Mouse (Mus musculus): ENCODE data around the gene Emc1.
"Not testable (repeated sequence)": the region's sequence is repeated elsewhere in the genome, so short reads cannot be mapped to it uniquely, and the experiment has no call there.

Gene Emc1

DNA sequence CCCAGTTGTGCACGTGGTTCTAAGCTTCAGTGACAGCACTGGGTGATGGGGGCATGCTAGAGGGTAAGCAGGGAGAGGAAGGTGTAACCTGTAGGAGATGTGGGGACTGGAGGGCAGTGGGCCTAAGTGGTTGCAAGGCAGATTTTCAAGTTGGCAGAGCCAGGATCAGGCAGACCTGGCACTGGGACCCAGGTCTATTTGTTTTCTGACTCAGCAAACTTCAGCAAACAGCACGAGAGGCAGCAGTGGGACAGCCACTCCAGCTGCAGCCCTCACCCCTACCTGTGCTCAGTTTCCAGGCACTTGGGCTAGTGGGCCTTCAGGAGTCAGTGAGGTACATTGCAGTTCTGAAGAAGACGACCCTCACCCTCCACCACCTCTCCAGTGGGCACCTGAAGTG lies 4.8 kb downstream of the Emc1 start:
- no peak for DNase-seq (ENCODE audit: low spot score)

DNA sequence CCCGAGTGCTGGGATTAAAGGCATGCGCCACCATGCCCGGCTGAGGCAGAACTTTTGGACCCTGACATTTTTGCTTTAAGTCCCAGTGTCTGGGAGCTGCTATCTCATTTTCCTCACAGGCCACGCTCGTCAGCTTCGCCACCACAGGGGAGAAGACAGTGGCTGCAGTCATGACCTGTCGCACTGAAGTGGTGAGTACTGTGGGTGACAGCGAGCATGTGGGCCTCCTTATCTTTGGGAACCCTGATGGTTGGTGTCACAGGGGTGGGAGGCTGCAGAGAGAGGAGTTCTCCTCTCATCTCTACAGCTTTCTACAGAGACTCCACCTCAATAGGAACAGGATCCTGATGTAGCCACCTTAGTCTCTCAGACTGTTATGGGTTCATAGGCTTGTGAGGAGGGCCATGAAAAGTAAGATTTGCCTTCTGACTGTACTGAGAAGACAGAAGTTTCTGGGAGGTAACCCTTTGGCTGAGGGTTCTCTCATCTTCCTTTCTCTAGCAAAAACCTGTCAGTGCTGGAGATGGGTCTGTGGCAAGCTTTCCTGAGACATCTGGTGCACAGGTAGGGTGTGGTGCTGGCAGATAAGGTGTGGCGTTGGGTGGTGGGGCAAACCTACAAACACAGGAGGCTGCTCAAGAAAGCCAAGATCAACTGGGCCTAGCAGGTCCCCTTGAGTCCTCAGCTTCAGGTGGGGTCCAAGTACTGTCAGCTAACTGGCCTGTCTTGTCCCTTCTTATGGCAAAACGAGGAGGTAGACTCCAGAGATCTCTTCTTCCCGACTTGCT lies 8.6 kb downstream of the Emc1 start:
- no peak for DNase-seq (ENCODE audit: low spot score)

DNA sequence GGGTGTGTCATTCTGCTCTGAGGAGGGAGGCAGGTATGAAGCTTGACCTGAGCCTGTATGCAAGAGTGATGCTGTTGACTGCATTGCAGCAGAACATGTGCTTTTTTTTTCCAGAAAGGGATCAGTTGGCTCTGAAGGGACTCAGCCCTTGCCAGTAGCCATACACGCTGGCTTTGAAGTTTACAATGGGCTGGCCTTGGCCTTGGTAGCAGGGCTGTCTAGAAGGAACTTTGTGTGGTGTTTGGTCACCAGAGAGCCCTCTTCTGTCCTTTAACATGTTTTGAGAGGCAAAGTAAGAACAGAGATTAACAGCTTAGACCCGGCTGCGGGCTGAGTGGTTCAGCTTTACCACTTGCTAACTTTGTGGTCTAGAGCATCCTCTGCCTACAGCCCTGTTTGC lies 14.9 kb downstream of the Emc1 start:
- no peak for DNase-seq (ENCODE audit: low spot score)

DNA sequence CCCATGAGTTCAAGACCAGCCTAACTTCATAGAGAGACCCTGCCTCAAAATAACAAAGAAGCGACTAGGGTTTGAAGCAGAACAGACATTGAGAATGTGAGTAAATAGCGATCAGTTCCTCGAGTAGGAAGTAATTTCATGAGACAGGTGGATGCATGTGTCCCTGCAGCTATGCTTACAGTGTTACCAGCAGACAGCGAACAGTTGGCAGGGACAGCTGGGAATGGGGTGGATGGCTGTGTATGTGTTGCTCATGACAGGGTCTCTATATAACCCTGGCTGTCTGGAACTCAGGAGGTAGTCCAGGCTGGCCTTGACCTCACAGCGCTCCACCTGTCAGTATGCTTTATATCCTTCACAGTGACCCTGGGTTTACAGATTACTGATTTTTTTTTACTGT lies 15.7 kb downstream of the Emc1 start:
- no peak for DNase-seq (ENCODE audit: low spot score)

DNA sequence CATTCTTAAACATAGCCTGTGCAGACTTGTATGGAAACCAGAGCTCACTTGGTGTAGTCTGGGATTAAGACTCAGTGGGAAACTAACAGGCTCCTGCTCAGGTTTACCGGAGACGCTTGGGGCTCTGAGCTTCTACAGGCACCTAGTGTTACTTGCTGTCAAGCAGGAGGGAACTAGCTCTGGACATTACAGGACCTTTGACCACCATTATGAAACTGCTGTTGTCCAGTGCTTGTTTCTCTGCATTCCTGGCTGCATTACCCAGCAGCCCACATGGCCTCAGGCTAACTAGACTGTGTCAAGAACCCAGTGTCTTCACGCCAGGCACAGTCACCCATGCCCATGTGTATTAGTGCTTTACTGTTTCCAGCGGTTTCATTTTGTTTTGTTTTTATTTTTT lies 20.7 kb downstream of the Emc1 start:
- no peak for DNase-seq (ENCODE audit: low spot score)

DNA sequence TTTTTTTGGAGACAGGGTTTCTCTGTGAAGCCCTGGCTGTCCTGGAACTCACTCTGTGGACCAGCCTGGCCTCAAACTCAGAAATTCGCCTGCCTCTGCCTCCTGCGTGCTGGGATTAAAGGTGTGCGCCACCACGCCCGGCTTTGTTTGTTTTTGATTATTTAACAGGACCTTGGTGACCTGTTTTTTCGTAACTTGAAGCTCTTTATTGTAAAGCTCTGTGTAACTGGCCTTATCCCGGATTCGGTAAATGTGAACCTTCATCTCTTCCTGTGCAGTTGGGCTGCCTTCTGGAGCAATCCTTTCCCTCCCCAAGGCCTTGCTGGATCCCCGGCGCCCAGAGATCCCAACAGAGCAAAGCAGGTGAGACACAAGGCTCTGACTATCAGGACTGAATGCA lies 21.1 kb downstream of the Emc1 start:
- DNase-seq (ENCODE audit: low spot score): no peak

DNA sequence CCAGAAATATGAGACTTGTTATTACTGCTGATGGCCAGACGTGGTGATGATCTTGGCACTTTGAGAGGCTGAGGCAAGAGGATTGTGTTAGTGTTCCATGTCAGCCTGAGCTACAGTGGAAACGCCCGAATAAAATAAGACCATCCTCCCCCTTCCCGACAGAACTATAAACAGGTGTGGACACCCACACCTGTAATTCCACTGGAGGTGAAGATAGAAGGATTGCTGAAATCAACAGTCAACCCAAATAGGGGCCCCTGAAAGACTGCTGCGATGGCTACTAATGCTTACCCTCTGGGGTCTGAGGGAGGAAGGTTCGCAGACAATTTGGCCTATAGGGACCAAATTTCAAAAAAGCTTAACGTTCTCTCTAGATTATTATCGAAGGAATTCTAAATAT lies 27.3 kb downstream of the Emc1 start:
- DNase-seq (ENCODE audit: low spot score): no peak

DNA sequence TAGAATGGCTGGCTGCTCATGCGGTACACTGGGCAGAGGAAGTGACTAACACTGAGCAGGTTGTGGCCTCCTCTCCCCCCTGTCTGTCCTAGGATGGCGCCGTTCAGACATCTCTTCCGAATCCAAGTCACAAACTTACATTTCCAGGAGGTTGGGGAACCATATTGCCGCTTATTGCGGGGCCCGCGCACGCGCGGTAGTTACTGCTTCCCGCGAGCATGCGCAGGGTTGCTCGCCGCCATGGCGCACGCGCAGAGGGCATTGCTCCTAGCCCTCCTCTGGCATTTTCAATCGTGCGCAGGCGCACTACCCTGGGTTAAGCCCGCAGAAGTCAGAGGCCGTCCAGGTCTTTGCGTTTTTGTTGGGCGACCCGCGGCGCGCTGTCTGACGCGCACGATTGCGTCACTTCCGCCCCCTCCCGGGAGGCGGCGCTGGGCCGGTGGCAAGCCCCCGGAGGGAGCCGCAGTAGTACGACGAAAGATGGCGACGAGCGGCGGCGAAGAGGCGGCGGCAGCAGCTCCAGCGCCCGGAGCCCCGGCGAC lies 27.9 kb downstream of the Emc1 start:
- peak; percentile 100 for DNase-seq (ENCODE audit: low spot score)

DNA sequence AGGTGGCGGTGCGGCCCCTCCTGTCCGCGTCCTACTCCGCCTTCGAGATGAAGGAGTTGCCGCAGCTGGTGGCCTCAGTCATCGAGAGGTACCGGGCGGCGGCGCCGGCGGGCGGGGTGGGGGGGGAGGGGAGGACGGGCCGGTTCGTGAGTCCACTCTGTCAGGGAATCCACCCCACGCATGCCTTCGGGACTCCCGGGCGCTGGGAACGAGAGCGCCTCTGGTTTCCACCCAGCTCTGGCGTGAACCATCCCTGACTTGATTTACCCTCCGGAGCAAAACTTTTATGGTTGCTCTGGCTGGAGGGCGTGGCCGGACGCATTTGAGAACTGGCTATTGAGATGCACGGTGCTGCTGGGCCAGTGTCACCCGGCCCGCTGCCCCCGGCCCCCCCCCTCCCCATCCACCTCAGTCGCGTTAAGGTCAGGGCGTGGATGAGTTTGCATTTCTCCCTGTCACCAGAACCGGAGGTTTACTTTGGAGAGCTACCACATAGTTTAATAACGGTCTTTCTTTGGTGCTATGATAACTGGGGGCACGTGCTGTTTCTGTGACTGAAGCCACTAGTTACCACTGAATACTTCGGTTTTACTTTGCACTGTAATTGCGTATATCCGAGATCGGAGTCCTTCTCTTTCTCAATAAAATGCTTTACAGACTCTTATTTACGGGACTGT lies 28.5 kb downstream of the Emc1 start:
- no peak for DNase-seq (ENCODE audit: low spot score)

DNA sequence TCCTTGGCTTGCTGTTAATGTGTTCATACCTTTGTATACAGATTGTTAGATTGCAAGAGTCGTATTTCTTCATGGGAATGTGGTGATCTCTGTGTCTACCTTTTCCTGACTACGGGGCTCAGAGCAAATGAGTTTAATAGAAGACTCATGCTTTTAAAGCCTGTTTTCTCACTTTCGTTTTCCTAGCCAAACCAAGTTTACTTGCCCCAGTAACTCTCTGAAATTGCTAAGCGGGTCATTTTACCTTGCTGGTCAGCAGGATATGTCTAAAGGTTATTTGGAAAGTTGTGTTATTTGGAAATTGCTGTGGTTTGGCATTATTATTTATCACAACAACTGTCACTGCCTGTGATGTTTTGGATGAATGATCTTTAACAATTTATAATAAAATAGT lies 29.1 kb downstream of the Emc1 start:
- DNase-seq (ENCODE audit: low spot score): no peak

DNA sequence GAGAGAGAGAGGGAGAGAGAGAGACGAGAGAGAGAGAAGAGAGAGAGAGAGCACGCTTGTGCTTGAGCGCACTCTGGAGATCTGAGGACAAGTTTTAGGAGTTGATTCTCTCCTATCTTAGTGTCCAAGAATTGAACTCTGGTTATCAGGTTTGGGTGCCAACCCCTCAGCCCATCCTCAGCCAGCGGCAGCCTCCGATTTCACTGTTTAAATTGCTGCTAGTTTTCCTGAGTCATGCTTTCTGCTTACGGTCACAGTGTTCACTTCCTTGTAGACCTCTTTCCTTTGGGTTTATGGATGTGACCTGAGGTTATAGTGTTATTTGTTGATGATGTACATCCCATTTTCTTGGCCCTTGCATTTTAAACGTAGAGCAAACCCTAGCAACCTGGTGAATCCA lies 29.8 kb downstream of the Emc1 start:
- no peak for DNase-seq (ENCODE audit: low spot score)

DNA sequence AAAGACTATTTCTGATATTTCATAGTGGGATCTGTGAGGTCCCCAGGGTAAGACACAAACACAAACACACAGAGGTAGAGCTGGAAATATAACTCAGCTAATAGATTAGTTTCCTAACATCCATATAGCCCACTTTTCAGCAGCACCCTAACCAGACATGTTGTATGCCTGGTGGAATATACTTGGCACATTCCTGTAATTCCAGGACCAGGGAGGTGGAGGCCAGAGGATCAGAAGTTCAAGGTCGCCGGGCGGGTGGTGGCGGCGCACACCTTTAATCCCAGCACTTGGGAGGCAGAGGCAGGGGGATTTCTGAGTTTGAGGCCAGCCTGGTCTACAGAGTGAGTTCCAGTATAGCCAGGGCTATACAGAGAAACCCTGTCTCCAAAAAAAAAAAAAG lies 33.5 kb downstream of the Emc1 start:
- not testable (repeated sequence) for DNase-seq (ENCODE audit: low spot score)

DNA sequence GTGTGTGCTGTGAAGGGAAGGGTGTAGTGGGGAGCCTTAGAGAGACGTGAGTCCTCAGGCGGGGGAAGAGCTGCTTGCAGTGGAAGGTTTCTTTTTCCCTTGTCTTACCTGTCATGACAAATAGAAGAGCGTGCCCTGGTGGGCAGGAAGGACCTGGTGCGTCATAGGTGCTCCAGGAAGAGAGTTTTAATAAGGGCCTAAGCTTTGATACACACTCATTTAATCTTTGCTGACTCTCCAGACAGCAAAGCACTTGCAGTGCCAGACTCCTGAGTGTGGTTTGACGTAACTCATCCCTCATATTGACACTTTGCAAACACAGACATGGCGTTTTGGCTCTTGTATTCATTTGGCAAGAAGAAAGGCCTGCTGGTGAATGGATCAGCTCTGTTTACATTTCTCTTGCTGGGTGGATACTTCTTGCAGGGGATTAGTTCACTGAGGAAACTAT lies 34.5 kb downstream of the Emc1 start:
- no peak for DNase-seq (ENCODE audit: low spot score)

DNA sequence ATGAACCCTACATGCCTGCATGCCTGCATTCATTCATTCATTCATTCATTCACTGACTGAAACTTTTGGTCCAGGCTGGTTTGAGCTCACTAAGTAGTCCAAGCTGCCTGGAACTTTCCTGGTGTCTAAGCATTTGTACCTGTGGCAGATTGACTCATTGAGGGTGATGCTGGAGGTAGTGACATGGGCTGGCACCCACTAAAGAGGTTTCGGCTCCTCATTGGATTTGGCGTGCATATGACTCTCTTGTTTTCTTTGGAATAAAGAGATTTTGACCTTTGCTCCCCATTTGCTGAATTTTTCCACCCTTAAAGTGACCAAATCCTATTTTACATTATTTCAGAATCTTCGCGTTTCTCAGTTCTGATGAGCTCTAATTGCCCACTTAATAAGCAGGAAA lies 37.2 kb downstream of the Emc1 start:
- no peak for DNase-seq (ENCODE audit: low spot score)

DNA sequence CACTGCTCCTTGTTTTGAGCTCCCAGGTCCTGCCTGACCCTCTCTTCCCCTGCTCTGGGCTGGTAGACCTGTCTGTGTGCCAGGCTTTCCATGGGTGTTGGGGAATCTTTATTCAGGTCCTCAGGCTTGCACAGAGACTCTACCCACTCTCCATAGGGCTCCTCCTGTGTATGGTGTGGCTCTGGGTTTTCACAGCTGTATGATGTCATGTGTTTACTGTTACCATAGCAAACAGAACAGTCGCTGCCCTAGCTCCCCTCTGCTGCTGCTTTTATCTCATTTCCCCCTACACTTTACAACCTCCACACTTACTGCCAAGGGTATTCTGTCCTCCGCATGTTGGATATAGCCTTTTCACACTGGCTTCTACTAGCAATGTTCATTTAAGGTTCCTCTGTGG lies 43.0 kb downstream of the Emc1 start:
- no peak for DNase-seq (ENCODE audit: low spot score)

DNA sequence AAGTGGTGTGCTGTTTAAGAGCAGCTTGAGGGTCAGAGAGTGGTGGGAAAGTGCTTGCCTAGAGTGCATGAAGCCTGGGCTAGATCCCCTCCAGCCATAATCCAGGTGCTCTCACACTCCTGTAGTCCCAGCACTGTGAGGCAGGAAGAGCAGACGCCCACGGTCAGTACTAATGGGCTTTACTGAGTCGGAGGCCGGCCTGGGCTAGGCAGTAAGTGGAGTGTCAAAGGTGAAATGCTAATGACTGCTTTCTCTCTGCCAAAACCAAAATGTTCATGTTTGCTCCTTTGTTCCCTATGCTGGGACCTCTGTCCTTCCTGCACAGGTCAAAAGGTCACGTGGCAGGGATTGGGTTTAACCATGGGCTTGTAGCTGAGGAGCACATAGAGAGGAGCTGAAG lies 48.1 kb downstream of the Emc1 start:
- DNase-seq (ENCODE audit: low spot score): no peak

DNA sequence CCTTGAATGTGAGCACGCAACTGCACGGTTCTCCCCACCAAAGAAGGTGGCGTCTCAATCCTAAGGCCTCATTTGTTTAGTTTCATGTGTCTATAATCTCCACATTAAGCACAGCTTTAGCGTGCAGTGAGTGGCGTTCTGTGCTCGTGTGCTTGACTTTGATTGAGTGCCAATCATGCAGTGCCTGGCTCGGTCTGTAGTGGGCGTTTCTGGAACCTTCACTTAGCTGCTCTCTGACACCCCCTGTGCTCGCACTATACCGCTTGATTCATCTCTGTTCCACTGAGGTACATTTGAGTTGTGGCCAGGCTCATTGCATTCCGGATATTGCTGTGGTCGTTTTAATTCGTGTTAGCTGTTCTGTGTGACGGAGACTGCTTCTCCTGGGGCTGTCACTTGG lies 50.8 kb downstream of the Emc1 start:
- DNase-seq (ENCODE audit: low spot score): no peak

DNA sequence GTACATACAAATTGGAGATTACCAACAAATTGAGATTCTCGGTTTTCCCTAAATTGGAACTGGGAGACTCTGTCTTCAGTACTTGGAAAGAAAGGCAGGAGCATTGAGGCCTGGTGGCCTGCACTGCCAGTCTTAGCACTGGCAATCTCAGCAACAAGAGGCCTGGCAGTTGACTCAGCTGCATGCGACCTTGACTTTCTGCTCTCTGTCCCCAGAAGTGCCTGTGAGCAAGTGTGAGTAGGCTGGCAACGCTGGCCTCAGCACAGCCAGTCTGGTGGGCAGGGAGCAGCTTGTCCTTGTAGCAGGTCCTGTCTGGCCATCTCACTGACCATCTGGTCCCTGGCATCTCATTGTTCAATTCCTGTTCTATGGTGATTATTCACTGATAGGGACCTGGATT lies 59.0 kb downstream of the Emc1 start:
- no peak for DNase-seq (ENCODE audit: low spot score)

DNA sequence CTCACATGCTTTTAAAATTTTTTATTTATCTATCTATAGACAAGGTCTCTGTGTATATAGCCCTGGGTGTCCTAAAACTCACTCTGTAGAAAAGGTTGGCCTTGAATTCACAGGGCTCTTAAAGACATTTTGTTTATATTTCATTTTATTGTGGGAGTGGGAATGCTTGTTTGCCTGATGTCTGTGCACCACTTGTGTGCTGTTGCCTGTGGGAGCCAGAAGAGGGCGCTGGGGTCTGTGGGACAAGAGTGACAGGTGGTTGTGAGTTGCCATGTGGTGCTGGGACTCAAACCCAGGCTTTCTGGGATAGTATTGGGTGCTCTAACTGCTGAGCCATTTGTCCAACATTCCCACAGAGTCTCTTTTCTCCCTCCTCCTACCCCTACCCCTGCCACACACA lies 65.5 kb downstream of the Emc1 start:
- DNase-seq (ENCODE audit: low spot score): no peak

DNA sequence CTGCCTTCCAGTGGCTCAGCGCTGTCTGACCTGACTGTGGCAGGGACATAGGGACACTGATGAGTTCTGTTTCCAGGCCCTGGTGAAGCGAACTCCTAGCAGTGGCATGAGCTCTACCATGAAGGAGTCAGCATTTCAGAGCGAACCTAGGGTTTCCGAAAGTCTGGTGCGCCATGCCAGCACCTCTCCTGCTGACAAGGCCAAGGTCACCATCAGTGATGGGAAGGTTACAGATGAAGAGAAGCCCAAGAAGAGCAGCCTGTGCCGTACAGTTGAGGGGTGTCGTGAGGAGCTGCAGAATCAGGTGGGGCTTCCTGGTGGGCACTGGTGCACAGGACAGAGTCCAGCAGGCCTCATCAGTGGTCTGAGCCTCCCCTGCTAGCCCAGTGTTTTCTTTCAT lies 69.2 kb downstream of the Emc1 start:
- no peak for DNase-seq (ENCODE audit: low spot score)

DNA sequence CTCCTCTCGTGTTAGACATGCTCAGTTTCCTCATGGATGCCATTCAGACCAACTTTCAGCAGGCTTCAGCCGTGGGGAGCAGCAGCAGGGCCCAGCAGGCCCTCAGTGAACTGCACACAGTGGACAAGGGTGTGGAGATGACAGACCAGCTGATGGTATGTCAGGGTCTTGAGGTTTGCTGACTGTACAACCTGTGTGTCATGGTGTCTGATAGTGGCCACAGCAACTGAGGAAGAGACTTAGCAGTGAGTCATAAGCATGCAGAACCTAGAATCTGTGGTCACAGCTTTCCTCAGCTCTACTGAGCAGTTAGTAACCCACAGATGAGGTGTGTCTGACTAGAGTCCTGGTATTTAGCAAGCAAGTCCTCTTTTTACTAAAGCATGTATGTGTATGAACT lies 70.0 kb downstream of the Emc1 start:
- DNase-seq (ENCODE audit: low spot score): no peak

DNA sequence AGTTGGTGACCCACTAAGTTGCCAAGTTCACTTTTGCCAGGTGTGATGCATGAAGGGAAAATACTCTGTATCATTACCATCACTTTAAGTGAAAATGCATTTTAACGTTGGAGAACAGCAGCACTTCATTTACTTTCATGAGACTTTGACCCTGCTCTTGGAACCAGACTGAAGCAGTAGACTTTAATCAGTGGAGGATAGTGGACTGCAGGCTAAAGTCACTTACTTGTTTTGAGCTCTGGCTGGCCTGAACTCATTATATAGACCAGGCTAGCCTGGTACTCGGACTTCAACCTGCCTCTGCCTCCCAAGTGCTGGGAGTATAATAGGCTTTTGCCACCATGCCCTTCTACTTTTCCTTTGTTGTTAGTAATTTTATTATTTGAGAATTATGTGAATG lies 70.9 kb downstream of the Emc1 start:
- DNase-seq (ENCODE audit: low spot score): no peak
